Mouse (Mus musculus): ENCODE measurements around the gene Atp6v0d1. TPM values are rescaled to one million over a fixed set of nuclear protein-coding genes. Genes with fewer than 3 reads are reported as not detected.
A peak's percentile ranks its signal among the peaks of the same experiment; 100 is the strongest.

Gene Atp6v0d1
- polyA plus RNA-seq, 1 experiment from 2014 or later: 74.6 TPM

DNA sequence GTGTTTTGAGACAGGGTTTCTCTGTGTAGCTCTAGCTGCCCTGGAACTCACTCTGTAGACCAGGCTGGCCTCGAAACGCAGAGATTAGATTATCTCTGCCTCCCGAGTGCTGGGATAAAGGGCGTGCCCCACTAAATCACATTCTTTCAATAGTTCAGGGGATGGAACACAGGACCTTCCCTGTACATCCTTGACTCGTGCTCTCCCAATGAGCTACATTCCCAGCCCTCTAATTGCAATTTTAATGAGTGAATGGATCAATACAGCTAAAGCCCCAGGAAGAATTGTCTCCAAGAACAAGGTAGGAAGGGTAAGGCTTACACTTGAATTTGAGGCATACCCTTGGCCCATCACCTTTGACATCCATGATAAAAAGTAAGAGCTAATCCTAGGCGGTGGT lies 32.9 kb upstream of the Atp6v0d1 start:
- no peak for ATAC-seq (ENCODE audit: insufficient read depth)
- Histone ChIP-seq H3K27me3 (ENCODE audit: insufficient read depth, low read length) (no peaks in the 10 kb centered on the region), H3K4me3 (ENCODE audit: low read depth, low read length) (no peak overlapping the region), H3K4me1 (ENCODE audit: insufficient read depth) (0 out of 2 replicates have a peak, but pooled peaks cover 3% of the 10 kb centered on the region), H3K4me2 (no peak overlapping the region), H3K27ac (ENCODE audit: low read depth) (no peak overlapping the region), H3K9ac (no peak overlapping the region), H3K9me3 (ENCODE audit: low read depth, low read length) (no peaks in the 10 kb centered on the region), H3K36me3 (ENCODE audit: insufficient read depth) (no peaks in the 10 kb centered on the region)
- WGBS: 79% methylated on average over 6 of the region's 6 CpGs
- TF ChIP-seq CTCF (IDR thresholded peaks at IDR 0.05; ENCODE audit: low read depth): no peak
- no peak for DNase-seq

DNA sequence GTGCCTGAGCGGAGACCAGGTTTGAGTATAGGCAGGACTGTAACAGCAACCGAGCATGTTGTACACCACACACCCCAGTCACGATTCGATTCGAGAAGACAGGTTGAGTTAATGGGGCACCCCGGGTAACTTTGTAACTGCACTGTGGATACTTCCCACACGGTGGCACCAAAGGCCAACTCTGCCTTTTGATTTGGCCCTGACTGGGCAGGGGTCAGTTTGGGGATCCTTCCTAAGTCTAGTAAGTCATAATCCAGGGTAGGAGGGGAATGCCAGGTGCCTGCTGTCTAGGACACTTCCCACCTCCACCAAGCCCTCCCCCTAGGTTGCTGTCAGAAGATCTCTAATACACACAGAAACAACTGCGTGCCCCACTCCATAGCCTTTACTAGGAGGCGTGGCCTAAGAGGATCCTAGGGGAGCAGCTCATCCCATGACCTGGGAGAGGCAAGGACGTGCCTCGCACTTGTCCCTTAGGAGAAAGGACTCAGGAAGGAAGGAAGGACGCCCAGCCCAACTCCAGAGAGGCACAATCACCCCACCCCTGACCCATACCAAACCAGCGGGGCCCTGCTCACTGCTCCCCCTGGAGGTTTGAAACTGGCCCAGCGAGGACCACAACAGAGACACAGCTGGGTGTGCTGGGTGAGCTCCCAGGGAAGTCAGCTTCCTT lies 30.7 kb upstream of the Atp6v0d1 start:
- Histone ChIP-seq H3K27ac (ENCODE audit: low read depth) (no peak overlapping the region), H3K9ac (0 out of 2 replicates have a peak overlapping the region, but pooled peaks have one; percentile 11), H3K4me2 (peak overlapping the region; percentile 51), H3K36me3 (ENCODE audit: insufficient read depth) (no peaks in the 10 kb centered on the region), H3K27me3 (ENCODE audit: insufficient read depth, low read length) (no peaks in the 10 kb centered on the region), H3K9me3 (ENCODE audit: low read depth, low read length) (no peaks in the 10 kb centered on the region), H3K4me1 (ENCODE audit: insufficient read depth) (0 out of 2 replicates have a peak, but pooled peaks cover 3% of the 10 kb centered on the region), H3K4me3 (ENCODE audit: low read depth, low read length) (peak overlapping the region; percentile 8; the same call in 1 of the 2 replicates)
- peak; percentile 74 for DNase-seq
- TF ChIP-seq CTCF (IDR thresholded peaks at IDR 0.05; ENCODE audit: low read depth): peak; percentile 80
- 6% methylated on average over 14 of the region's 14 CpGs for WGBS
- peak; percentile 62 for ATAC-seq (ENCODE audit: insufficient read depth)

DNA sequence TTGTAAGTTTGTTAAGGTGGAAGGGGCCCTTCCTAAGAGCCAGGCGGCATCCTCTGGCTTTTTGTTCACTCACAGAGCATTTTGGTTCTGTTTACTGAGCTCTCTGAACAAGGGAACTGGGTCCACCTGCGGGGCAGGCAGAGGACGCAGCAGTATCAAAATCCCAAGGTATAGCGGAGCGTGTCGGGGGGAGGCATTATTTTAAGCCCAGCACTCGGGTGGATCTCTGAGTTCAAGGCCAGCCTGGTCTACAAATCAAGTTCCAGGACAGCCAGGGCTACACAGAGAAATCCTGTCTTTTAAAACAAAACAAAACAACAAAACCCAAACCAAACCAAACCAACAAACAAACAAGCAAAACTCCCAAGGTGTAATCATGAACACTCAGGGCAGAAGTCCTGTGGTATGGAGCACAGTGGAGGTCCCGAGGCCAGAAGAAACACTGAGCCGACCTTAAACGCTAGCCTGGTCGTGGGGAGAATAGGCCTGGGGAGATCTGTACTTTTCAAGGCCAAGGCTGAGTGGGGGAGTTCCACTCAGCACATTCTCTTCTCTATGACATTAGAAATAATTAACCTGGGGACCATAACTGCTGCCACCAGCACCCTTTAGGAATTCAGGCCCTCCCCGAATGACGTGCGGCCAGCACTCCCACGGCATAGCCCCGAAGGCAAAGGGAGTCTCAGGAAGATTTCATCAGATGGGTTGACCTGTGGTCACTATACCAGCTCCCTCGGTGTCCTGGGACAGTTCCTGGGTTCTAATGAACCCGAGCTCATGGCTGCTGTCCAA lies 28.8 kb upstream of the Atp6v0d1 start:
- Histone ChIP-seq H3K4me3 (ENCODE audit: low read depth, low read length) (no peak overlapping the region), H3K4me2 (peak overlapping the region; percentile 35; the same call in 1 of the 2 replicates), H3K9me3 (ENCODE audit: low read depth, low read length) (no peaks in the 10 kb centered on the region), H3K27ac (ENCODE audit: low read depth) (no peak overlapping the region; the same call in 1 of the 2 replicates), H3K36me3 (ENCODE audit: insufficient read depth) (no peaks in the 10 kb centered on the region), H3K9ac (no peak overlapping the region), H3K4me1 (ENCODE audit: insufficient read depth) (0 out of 2 replicates have a peak, but pooled peaks cover 3% of the 10 kb centered on the region), H3K27me3 (ENCODE audit: insufficient read depth, low read length) (no peaks in the 10 kb centered on the region)
- 69% methylated on average over 18 of the region's 18 CpGs for WGBS
- DNase-seq (no peak), ATAC-seq (ENCODE audit: insufficient read depth) (no peak)
- TF ChIP-seq CTCF (IDR thresholded peaks at IDR 0.05; ENCODE audit: low read depth): no peak

DNA sequence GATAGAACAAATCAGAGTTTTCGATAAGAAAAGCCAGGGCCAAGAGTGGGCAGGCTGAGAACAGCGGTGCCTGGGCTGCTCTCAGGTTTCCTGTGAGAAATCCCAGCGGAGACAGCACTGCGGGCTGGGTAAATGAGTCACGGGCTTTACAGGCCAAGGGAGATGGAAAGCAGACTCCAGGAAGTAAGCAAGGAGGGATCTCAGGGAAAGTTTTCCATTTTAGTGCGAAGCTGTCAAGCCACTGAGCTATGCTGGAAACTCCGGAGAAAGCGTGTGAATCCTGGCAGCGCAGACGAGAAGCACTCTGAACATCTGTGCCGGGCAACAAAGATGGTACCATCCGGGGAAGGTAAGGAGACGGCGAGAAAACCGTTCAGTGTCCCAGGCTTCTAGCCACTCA lies 28.0 kb upstream of the Atp6v0d1 start:
- Histone ChIP-seq H3K27me3 (ENCODE audit: insufficient read depth, low read length) (no peaks in the 10 kb centered on the region), H3K9me3 (ENCODE audit: low read depth, low read length) (no peaks in the 10 kb centered on the region), H3K36me3 (ENCODE audit: insufficient read depth) (no peaks in the 10 kb centered on the region), H3K4me2 (peak overlapping the region; percentile 35; the same call in 1 of the 2 replicates), H3K27ac (ENCODE audit: low read depth) (no peak overlapping the region; the same call in 1 of the 2 replicates), H3K4me3 (ENCODE audit: low read depth, low read length) (no peak overlapping the region), H3K9ac (peak overlapping the region; percentile 26; the same call in 1 of the 2 replicates), H3K4me1 (ENCODE audit: insufficient read depth) (0 out of 2 replicates have a peak, but pooled peaks cover 3% of the 10 kb centered on the region)
- no peak for ATAC-seq (ENCODE audit: insufficient read depth)
- no peak for TF ChIP-seq CTCF (IDR thresholded peaks at IDR 0.05; ENCODE audit: low read depth)
- peak; percentile 59 for DNase-seq
- WGBS: 14% methylated on average over 15 of the region's 15 CpGs

DNA sequence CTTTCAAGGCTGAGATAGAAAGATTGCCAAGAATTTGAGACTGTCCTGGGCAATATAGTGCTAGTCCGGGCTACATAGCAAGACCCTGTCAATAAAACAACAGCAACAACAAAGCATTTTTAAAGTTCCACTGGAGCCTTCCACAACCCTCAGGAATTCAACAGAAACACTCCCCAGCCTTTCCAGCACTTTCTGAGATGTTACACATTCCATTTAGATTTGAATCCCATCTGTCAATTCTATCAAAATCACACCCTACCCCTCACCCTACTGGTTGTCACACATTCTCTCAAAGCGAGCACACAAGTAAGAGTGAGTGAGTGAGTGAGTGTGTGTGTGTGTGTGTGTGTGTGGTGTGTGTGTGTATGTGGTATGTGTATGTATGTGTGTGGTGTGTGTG lies 26.6 kb upstream of the Atp6v0d1 start:
- Histone ChIP-seq H3K27me3 (ENCODE audit: insufficient read depth, low read length) (no peaks in the 10 kb centered on the region), H3K4me2 (no peak overlapping the region), H3K36me3 (ENCODE audit: insufficient read depth) (no peaks in the 10 kb centered on the region), H3K9ac (no peak overlapping the region), H3K4me1 (ENCODE audit: insufficient read depth) (0 out of 2 replicates have a peak, but pooled peaks cover 3% of the 10 kb centered on the region), H3K9me3 (ENCODE audit: low read depth, low read length) (no peaks in the 10 kb centered on the region), H3K27ac (ENCODE audit: low read depth) (no peak overlapping the region), H3K4me3 (ENCODE audit: low read depth, low read length) (no peak overlapping the region)
- DNase-seq: no peak
- no peak for TF ChIP-seq CTCF (IDR thresholded peaks at IDR 0.05; ENCODE audit: low read depth)
- no peak for ATAC-seq (ENCODE audit: insufficient read depth)
- 65% methylated on average over 2 of the region's 2 CpGs for WGBS

DNA sequence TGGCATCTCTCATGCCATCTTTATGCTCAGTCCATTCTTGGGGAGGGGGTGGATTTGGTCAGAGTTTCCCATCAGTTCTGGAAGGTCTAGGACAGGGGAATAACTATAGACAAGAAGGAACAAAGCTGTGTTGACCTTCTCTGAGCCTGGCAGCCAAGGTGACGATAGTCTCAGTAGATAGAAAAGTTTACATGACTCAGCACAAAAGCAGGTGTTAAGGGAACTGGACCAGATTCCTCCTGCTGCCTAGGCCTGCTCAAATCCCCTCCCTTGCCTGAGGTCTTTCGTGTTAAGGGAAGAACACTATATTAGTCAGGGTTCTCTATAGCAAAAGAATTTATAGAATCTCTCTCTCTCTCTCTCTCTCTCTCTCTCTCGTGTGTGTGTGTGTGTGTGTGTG lies 13.9 kb upstream of the Atp6v0d1 start:
- no peaks in the 10 kb centered on the region for H3K4me1 ChIP-seq (ENCODE audit: insufficient read depth)
- no peaks in the 10 kb centered on the region for H3K36me3 ChIP-seq (ENCODE audit: insufficient read depth)
- DNase-seq: no peak
- no peak overlapping the region for H3K27ac ChIP-seq (ENCODE audit: low read depth)
- TF ChIP-seq CTCF (IDR thresholded peaks at IDR 0.05; ENCODE audit: low read depth): no peak
- H3K9ac ChIP-seq: no peak overlapping the region
- no peak overlapping the region for H3K4me2 ChIP-seq
- WGBS: 51% methylated on average over 3 of the region's 3 CpGs
- H3K27me3 ChIP-seq (ENCODE audit: insufficient read depth, low read length): no peaks in the 10 kb centered on the region
- H3K4me3 ChIP-seq (ENCODE audit: low read depth, low read length): no peak overlapping the region
- H3K9me3 ChIP-seq (ENCODE audit: low read depth, low read length): no peaks in the 10 kb centered on the region
- no peak for ATAC-seq (ENCODE audit: insufficient read depth)

DNA sequence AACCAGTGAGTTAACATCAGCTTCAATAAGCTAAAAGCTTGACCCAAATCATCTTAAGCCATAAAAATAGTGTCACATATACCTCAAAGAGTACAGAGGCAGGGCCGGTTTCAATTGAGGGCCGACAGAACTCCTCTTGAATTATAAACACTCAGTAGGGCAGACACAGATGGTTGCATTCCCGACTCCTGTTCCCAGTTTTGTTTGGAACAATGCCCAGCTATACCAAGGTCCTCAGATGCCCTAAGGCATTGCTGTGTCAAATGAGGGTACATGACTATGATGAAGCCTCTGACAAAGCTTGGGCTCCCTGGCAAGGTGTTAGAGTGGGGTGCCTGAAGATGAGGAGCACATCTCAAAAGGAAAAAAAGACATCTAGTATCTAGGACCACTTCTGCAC lies 9.7 kb upstream of the Atp6v0d1 start:
- H3K9ac ChIP-seq: no peak overlapping the region
- H3K27ac ChIP-seq (ENCODE audit: low read depth): no peak overlapping the region
- H3K4me1 ChIP-seq (ENCODE audit: insufficient read depth): no peaks in the 10 kb centered on the region
- no peak overlapping the region for H3K4me2 ChIP-seq
- no peak for DNase-seq
- no peak for TF ChIP-seq CTCF (IDR thresholded peaks at IDR 0.05; ENCODE audit: low read depth)
- no peak overlapping the region for H3K4me3 ChIP-seq (ENCODE audit: low read depth, low read length)
- no peaks in the 10 kb centered on the region for H3K36me3 ChIP-seq (ENCODE audit: insufficient read depth)
- H3K9me3 ChIP-seq (ENCODE audit: low read depth, low read length): no peaks in the 10 kb centered on the region
- WGBS: 54% methylated on average over 3 of the region's 3 CpGs
- no peak for ATAC-seq (ENCODE audit: insufficient read depth)
- no peaks in the 10 kb centered on the region for H3K27me3 ChIP-seq (ENCODE audit: insufficient read depth, low read length)
